Mouse (Mus musculus) cortical plate, adult 2 months (tissue): ENCODE results near the gene Ttc21b.

Experiments used
- CTCF ChIP-seq: fragments of 200-500 bp; IDR thresholded peaks from 2 replicates; pipeline ENCODE4 v1.5.1; 2011; ENCODE audit warnings: mild to moderate bottlenecking, control low read depth, low read length; ENCODE audit not compliant: insufficient read depth; ENCODE audit errors: extremely low read depth
- POLR2A ChIP-seq: fragments of 200-500 bp; IDR thresholded peaks from 2 replicates; pipeline ENCODE4 v1.6.1; 2011; ENCODE audit warnings: mild to moderate bottlenecking, low read length, control low read depth; ENCODE audit not compliant: insufficient read depth; ENCODE audit errors: extremely low read depth

DNA sequence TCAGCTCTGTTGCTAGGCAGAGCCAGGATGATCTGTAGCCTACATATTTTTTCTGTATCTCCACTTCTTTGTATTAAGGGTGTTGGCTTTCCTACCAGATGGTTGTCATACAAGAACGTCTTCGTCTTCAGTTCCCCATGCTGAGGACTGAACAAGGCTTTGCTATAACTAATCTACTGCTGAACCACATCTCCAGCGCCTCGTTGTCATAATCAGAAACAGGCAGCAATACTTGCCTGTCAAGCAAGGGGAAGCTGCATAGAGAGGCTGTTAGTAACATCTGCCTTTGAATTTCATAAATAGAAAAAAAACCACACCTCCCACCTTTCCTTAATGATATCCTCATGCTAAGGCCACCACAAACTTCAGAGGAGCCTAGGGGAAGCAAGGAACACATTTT, 116.2 kb downstream of the Ttc21b start:
- TF ChIP-seq CTCF = no peak
- TF ChIP-seq POLR2A = no peak
